Mouse (Mus musculus) forebrain, postnatal 0 days (tissue): ENCODE results near the gene Znhit1. TPM values are rescaled to one million over a fixed set of nuclear protein-coding genes. Genes with fewer than 3 reads are reported as not detected.
A peak's percentile ranks its signal among the peaks of the same experiment; 100 is the strongest.

ENCODE experiments used
- ATAC-seq: fragments of 200-750 bp; cut with Nextera tagmentation; 2 replicates; pipeline ENCODE4 v1.8.0; 2017; ENCODE audit warnings: mild to moderate bottlenecking, moderate library complexity
- DNase-seq: peaks from one replicate; pipeline ENCODE4 v3.0.0-alpha.2; 2015
- H3K27ac ChIP-seq: fragments of 300-500 bp; sonication (generic); 2 replicates; pipeline ENCODE4 v1.5.1; 2014; ENCODE audit warnings: low read depth, mild to moderate bottlenecking, antibody characterized with exemption, low read length, moderate library complexity, mixed read lengths
- H3K27me3 ChIP-seq: fragments of 300-500 bp; sonication (generic); 2 replicates; pipeline ENCODE4 v1.6.1; 2014; ENCODE audit warnings: mild to moderate bottlenecking, low read length, mixed read lengths; ENCODE audit not compliant: insufficient read depth
- H3K36me3 ChIP-seq: fragments of 300-500 bp; sonication (generic); 2 replicates; pipeline ENCODE4 v1.6.1; 2014; ENCODE audit warnings: mild to moderate bottlenecking, moderate library complexity; ENCODE audit not compliant: insufficient read depth
- H3K4me1 ChIP-seq: fragments of 300-500 bp; sonication (generic); 2 replicates; pipeline ENCODE4 v1.6.1; 2014; ENCODE audit warnings: antibody characterized with exemption; ENCODE audit not compliant: insufficient read depth
- H3K4me2 ChIP-seq: fragments of 300-500 bp; sonication (generic); 2 replicates; pipeline ENCODE4 v1.6.1; 2014; ENCODE audit warnings: low read depth, mild to moderate bottlenecking, moderate library complexity
- H3K4me3 ChIP-seq: fragments of 300-500 bp; sonication (generic); 2 replicates; pipeline ENCODE4 v1.5.1; 2014; ENCODE audit warnings: low read depth, low read length, mixed read lengths
- H3K9ac ChIP-seq: fragments of 300-500 bp; sonication (generic); 2 replicates; pipeline ENCODE4 v1.6.1; 2014; ENCODE audit warnings: mild to moderate bottlenecking
- H3K9me3 ChIP-seq: fragments of 300-500 bp; sonication (generic); 2 replicates; pipeline ENCODE4 v1.6.1; 2016; ENCODE audit warnings: low read length
- CTCF ChIP-seq: sonication (generic); IDR thresholded peaks from 2 replicates; pipeline ENCODE4 v1.5.1; 2016; ENCODE audit warnings: antibody characterized with exemption, control low read depth, low read depth
- WGBS: fragments of 180-500 bp; shearing (Covaris S2); extraction: QIAGEN DNeasy Blood & Tissue Kit; methylation state at CpG from one replicate; pipeline ENCODE4 v1.1.7; 2014; 5-methylcytosine and 5-hydroxymethylcytosine counted together
- microRNA counts: library from miRNA; unstranded; fragments of <30 nt; microRNA quantifications from one replicate; lab custom pipeline; 2015
- microRNA-seq, 2 experiments: library from miRNA; unstranded; fragments of <30 nt; microRNA quantifications; one replicate each; pipeline ENCODE4; 2016
- polyA plus RNA-seq: library from polyadenylated mRNA; unstranded; fragments of >200 nt; fragmentation: Nextera tagmentation; extraction: Ambion mirVana; gene quantifications from 2 replicates; pipeline ENCODE4 v1.2.1, GENCODE M21; 2015
- total RNA-seq: library from RNA; depleted of rRNA; stranded (reverse); fragments of >200 nt; gene quantifications from 2 replicates; pipeline ENCODE4 v1.2.3, GENCODE M21; 2014; rRNA removed

The Znhit1 gene
- total and polyA plus RNA-seq, 2 experiments from 2014 or later: 66.1 to 176 TPM

DNA sequence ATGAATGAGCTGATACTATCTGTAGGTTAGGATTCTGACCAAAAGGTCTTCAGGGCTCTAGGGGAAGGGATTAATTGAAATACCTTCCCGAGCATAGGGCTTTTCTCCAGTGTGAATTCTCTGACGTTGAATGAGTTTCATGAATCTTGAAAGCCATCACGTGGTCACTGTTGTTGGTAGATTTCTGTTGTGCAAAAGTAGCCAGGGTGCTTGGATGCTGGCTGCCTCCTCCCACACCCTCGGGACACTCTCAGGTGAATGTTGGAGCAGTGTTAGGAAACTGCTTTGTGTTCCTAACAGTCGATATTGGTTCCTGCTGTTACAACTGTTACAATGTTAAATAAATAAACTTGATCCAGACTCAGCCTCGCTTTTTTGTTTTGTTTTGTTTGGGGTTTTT, 51.1 kb downstream of the Znhit1 start:
- H3K36me3 ChIP-seq: no peaks in the 10 kb centered on the region; the same call in 1 of the 2 replicates
- no peaks in the 10 kb centered on the region for H3K9me3 ChIP-seq
- DNase-seq (no peak), ATAC-seq (no peak)
- TF ChIP-seq CTCF: no peak
- no peak overlapping the region for H3K27ac ChIP-seq
- H3K9ac ChIP-seq: no peak overlapping the region
- H3K4me1 ChIP-seq: no peaks in the 10 kb centered on the region
- H3K4me2 ChIP-seq: no peak overlapping the region
- no peak overlapping the region for H3K4me3 ChIP-seq
- WGBS: 88% methylated on average over 6 of the region's 6 CpGs
- no peaks in the 10 kb centered on the region for H3K27me3 ChIP-seq

DNA sequence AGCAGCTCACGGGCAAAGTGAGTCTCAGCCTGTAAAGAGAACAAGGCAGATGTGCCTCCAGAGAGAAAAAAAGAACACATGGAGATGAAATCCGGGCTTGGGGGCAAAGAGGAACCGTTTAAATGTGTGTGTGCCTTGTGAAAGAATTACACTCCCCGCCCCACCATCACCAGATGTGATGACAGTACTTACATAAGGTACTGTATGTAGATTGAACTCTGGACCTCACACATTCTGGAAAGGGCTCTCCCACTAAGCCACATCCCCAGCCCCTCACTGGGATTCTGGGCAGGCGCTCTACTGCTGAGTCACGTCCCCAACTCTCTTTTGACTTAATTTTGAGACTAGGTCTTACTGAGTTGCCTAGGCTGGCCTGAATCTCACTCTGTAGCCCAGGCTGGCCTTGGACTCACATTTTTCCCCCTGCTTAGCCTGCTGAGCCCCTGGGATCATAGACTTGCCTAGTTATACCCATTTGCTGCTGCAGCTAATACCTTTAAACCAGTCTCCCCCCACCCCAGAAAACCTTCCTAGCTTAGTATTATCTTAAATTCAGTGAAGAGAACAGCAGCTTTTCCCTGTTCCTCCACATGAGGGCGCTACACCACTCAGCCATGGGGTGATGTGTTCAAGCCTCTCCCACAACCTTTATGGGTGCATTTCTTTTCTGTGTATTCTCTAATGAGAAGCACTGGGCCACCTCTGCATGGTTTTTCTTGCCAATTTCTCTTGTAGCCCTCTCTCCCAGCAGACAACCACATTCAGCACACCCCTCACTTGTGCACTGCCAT, 51.7 kb downstream of the Znhit1 start:
- H3K4me3 ChIP-seq: no peak overlapping the region
- H3K27ac ChIP-seq: no peak overlapping the region
- H3K27me3 ChIP-seq: no peaks in the 10 kb centered on the region
- ATAC-seq (no peak), DNase-seq (no peak)
- no peaks in the 10 kb centered on the region for H3K9me3 ChIP-seq
- H3K4me2 ChIP-seq: no peak overlapping the region
- no peaks in the 10 kb centered on the region for H3K4me1 ChIP-seq
- no peaks in the 10 kb centered on the region; the same call in 1 of the 2 replicates for H3K36me3 ChIP-seq
- peak; percentile 37; the same call in 1 of the 2 replicates for TF ChIP-seq CTCF
- 74% methylated on average over 7 of the region's 7 CpGs for WGBS
- H3K9ac ChIP-seq: no peak overlapping the region

DNA sequence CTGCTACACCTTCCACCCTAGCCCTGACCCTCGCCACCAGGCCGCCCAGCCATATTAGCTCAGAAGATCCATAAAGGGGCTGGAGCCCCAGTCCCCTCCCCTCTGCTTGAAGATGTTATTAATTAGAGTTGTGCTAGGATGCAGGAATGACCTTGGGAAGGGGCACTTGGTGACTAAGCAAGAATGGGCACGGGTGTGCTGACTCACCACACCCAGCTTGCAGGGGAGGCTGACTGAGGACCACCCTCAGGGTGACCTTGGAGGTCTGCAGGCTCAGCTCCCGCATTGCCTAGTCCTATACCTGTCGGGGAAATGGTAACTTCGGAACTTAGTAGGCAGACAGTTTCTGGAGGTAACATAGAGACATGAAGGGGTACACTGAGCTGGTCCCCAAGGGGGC, 53.9 kb downstream of the Znhit1 start:
- TF ChIP-seq CTCF: no peak
- H3K4me2 ChIP-seq: no peak overlapping the region
- no peak overlapping the region for H3K27ac ChIP-seq
- H3K4me1 ChIP-seq: no peaks in the 10 kb centered on the region
- 88% methylated on average over 6 of the region's 6 CpGs for WGBS
- no peaks in the 10 kb centered on the region for H3K27me3 ChIP-seq
- H3K9me3 ChIP-seq: no peaks in the 10 kb centered on the region
- ATAC-seq (no peak), DNase-seq (no peak)
- no peaks in the 10 kb centered on the region; the same call in 1 of the 2 replicates for H3K36me3 ChIP-seq
- no peak overlapping the region for H3K4me3 ChIP-seq
- no peak overlapping the region for H3K9ac ChIP-seq

DNA sequence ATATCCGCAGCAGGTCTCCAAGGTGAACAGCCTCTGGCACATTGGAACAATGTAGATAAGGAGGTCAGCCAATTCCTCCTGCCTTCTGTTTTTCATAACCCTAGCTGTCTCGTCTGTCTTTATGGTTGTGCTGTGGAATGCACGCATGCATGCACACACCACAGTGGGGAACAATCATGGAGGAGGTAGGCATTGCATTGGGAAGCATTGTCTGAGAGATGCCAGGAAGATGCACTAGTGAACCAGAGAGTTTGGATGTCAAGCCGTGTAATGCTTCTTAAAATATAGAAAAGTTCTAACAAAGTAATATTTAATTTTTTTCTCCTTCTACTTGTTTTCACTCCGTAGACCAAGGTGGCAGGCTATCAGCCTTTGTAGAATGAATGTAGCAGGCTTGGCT, 54.9 kb downstream of the Znhit1 start:
- WGBS: 87% methylated on average over 5 of the region's 5 CpGs
- Histone ChIP-seq H3K4me2 (no peak overlapping the region), H3K4me3 (no peak overlapping the region), H3K36me3 (no peaks in the 10 kb centered on the region; the same call in 1 of the 2 replicates), H3K27me3 (no peaks in the 10 kb centered on the region), H3K4me1 (no peaks in the 10 kb centered on the region), H3K9ac (no peak overlapping the region), H3K27ac (no peak overlapping the region), H3K9me3 (no peaks in the 10 kb centered on the region)
- TF ChIP-seq CTCF: no peak
- DNase-seq (no peak), ATAC-seq (no peak)

MicroRNAs within 50 kb of the gene (microRNA counts, 519-probe panel; counts per million panel counts)
- microRNA mmu-miR-702 (lab: Ali Mortazavi, UCI): not detected

Small RNA genes lying within 50 kb of the gene (microRNA-seq; reads per million reads assigned to microRNA genes)
- 73.8 to 97.4 reads per million in 2 experiments for gene Mir702

Other genes starting within 250 kb of the Znhit1 start
- 39.9 and 43.7 TPM in 2 replicates for gene Col26a1, start 104.8 kb downstream of the Znhit1 start, total RNA-seq
- gene Col26a1, start 104.8 kb downstream of the Znhit1 start, polyA plus RNA-seq: 24.3 and 27.1 TPM in 2 replicates
- 30.7 and 35.9 TPM in 2 replicates for gene Ift22, start 79.9 kb downstream of the Znhit1 start, total RNA-seq
- gene Ift22, start 79.9 kb downstream of the Znhit1 start, polyA plus RNA-seq: 125 and 134 TPM in 2 replicates
- gene Fis1, start 34.7 kb downstream of the Znhit1 start, total RNA-seq: 221 and 299 TPM in 2 replicates
- gene Fis1, start 34.7 kb downstream of the Znhit1 start, polyA plus RNA-seq: 377 and 441 TPM in 2 replicates
- gene Cldn15, start 21.4 kb downstream of the Znhit1 start, total RNA-seq: 0.33 and 0.38 TPM in 2 replicates
- 0.13 and 0.15 TPM in 2 replicates for gene Cldn15, start 21.4 kb downstream of the Znhit1 start, polyA plus RNA-seq
- 46.6 and 55.2 TPM in 2 replicates for gene Plod3, start 1.0 kb downstream of the Znhit1 start, total RNA-seq
- 18.2 and 21.7 TPM in 2 replicates for gene Plod3, start 1.0 kb downstream of the Znhit1 start, polyA plus RNA-seq
- gene Vgf, start 38.4 kb upstream of the Znhit1 start, total RNA-seq: 82.7 and 116 TPM in 2 replicates
- gene Vgf, start 38.4 kb upstream of the Znhit1 start, polyA plus RNA-seq: 26.7 and 40.0 TPM in 2 replicates
- 105 and 144 TPM in 2 replicates for gene Ap1s1, start 58.1 kb upstream of the Znhit1 start, total RNA-seq
- 335 and 346 TPM in 2 replicates for gene Ap1s1, start 58.1 kb upstream of the Znhit1 start, polyA plus RNA-seq
- gene Serpine1, start 84.2 kb upstream of the Znhit1 start, total RNA-seq: 1.2 and 3.1 TPM in 2 replicates
- gene Serpine1, start 84.2 kb upstream of the Znhit1 start, polyA plus RNA-seq: 0.06 and 0.28 TPM in 2 replicates
- gene Trim56, start 128.2 kb upstream of the Znhit1 start, total RNA-seq: 4.0 and 5.7 TPM in 2 replicates
- 1.1 and 2.3 TPM in 2 replicates for gene Trim56, start 128.2 kb upstream of the Znhit1 start, polyA plus RNA-seq
- not detected in 2 replicates for gene Muc3, start 161.3 kb upstream of the Znhit1 start, total RNA-seq
- not detected in 2 replicates for gene Muc3, start 161.3 kb upstream of the Znhit1 start, polyA plus RNA-seq
- gene Muc3a, start 224.4 kb upstream of the Znhit1 start, total RNA-seq: 0.10 and 0.31 TPM in 2 replicates
- gene Muc3a, start 224.4 kb upstream of the Znhit1 start, polyA plus RNA-seq: 0.13 TPM in 2 replicates